Mouse (Mus musculus): ENCODE data around the gene Gm14862.
"Not testable (repeated sequence)": the region's sequence is repeated elsewhere in the genome, so short reads cannot be mapped to it uniquely, and the experiment has no call there.

Gm14862 gene

DNA sequence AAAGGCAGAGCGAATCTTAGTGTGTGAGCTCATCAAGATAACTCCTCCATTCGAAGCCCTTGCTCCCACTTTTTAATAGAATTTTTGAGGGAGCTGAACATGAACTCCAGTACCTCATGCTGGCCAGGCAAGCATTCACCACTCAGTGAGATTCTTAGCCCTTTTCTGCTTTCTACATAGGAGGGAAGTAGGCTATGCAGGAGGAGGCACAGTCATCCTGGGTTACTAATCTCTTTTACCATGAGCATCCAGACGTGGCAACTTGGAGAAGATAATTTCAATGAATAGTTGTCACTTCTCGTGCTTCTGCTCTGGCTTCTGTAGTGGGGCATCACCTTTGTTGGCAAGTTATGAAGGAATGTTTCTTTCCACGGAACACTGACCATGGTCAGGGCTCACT lies at the start of gene Gm14862:
TSS of gene Gm14862 (minus strand) at position 134 of the 400 bp plus-strand sequence.
- DNase-seq = no peak

DNA sequence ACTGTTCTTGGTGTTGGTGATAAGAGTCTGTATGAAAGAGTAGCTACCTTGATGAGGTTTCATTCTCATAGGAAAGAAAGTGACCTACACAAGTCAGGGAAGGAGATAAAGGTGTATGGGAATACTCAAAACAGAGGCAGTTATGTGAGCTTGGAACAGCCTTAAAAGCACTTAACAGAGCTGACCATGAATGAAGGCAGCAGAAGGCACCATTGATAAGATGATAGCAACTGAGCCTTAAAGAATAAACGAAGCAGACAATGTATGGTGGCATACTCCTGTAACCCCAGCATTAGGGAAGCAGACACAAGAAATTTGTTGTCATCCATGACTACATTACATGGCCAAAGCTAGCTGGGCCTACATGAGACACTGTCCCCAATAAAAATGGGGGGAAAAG lies 46.8 kb upstream of the Gm14862 start:
- no peak for DNase-seq

DNA sequence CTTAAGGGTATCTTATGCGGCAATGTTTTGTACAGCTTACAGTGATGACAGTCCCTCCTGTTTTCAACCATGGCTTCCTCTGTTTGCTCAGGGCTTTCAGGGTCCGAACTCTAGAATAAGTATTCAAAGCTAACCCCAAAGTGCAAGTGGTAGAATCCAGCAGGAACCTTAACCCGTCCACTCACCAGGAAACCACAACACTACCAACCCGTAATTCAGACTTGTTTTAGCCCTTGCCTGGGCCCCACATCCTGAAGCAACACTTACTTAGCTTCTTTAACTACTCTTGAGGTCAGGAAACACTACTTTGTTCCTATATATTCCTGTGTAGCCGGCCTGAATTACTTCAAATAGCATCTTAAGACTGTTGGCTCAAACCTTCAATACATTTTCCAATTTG lies 46.1 kb upstream of the Gm14862 start:
- DNase-seq = no peak

DNA sequence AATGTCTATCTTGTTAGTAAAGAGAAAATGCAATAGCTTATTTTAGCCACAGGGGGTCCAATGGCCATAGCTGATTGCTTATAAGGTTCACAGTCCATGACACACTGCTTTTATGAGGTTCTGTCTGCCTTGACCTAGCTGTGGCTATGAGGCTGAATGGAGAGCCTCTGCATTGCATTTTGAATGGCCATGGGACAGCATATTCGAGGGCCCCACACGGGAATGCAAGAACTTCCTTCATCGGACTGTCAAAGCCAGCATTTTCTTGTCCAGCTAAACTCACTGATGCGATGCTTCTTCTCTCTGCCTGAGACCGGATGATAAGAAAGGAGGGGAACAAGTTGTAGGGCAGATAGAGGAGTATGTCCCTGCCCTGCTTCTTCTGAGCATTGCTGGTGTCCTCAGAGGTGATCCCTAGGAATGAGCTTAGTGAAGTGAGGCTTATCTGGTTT lies 41.7 kb upstream of the Gm14862 start:
- DNase-seq = no peak

DNA sequence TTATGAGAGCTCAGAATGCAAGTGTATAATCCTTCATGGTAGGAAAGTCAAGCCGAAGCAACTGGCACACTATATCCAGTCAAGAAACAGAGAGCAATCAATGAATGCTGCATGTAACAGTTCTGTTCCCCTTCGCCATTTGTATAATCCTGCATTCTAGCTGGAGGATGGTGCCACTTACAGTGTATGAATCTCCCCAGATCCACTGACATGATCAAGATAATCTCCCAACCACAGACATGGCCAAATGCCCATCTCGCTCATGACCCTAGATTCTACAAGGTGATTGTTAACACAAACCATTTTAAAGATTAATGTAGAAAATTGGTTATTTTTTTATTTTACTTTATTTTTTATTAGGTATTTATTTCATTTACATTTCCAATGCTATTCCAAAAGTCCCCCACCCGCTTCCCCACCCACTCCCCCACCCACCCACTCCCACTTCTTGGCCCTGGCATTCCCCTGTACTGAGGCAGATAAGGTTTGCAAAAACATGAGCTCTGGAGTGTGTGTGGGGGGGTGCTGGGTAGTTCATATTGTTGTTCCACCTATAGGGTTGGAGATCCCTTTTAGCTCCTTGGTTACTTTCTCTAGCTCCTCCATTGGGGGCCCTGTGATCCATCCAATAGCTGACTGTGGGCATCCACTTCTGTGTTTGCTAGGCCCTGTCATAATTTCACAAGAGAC lies 36.6 kb upstream of the Gm14862 start:
- not testable (repeated sequence) for DNase-seq

DNA sequence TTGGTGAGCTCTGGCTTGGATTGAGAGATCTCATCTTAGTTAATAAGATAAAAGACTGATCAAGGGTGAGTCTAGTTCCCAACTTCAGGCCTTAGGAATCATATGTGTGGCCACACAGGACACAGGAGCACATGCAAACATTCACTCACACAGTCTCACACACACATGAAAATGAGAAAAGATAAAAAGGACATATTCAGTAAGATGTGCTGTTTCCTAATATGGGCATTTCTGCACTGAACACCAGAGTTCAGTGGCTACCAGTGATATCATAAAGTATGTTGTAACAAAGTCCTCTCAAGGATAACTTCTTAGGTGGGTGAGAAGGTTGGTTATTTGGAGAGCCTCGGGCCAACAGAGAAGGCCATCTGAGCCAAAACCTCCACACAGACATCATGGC lies 26.8 kb upstream of the Gm14862 start, which contains the start of gene H2al1m:
TSS of gene H2al1m (plus strand) at position 301 of the 400 bp plus-strand sequence.
- DNase-seq = not testable (repeated sequence)

DNA sequence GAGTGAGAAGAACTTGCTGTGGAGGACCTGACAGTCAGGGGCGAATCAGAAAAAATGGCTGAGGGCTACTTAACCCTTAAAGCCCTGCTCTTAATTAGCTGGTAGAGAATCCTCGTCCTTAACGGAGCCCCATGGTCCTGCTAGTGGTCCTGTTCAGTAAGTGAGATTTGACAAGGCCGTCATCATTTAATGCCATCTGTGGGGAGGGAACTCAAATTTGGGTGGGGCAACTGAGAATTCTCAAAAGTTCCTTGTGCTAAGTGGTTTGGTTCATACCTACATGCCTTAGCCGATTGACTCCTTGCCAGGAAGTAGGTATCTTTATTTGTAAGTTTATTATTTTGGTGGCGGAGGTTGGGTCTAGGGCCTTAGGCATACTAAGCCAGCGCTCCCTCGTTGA lies 17.6 kb upstream of the Gm14862 start:
- DNase-seq = no peak

DNA sequence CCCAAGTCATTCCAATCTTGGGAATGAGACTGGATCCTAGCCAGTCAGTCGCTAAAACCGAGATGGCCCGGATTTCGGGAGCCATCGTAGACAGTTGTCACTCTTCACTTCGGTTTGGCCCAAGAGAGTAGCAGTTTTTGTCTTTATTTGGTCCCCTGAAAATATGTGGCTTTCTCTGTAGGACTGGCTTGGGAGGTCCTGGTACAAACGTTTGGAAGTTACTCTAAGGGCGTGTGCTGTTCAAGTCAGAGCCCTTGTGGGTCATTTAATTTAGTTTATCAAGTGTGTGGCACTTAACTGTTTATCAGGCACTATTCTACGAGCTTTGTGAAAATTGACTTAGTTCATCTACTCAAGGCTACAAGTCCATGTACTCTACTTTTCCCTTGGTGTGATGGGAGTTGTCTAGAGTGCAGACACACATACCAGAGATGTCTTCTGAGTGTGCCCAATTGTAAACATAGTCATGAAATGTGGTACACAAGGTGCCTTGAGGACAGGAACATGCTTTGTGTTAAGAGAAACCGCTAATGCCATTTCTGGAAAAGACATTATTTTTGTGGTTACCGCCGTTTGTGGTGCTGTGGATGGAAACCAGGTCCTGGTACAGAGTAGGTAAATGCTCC lies 16.8 kb upstream of the Gm14862 start:
- DNase-seq = no peak

DNA sequence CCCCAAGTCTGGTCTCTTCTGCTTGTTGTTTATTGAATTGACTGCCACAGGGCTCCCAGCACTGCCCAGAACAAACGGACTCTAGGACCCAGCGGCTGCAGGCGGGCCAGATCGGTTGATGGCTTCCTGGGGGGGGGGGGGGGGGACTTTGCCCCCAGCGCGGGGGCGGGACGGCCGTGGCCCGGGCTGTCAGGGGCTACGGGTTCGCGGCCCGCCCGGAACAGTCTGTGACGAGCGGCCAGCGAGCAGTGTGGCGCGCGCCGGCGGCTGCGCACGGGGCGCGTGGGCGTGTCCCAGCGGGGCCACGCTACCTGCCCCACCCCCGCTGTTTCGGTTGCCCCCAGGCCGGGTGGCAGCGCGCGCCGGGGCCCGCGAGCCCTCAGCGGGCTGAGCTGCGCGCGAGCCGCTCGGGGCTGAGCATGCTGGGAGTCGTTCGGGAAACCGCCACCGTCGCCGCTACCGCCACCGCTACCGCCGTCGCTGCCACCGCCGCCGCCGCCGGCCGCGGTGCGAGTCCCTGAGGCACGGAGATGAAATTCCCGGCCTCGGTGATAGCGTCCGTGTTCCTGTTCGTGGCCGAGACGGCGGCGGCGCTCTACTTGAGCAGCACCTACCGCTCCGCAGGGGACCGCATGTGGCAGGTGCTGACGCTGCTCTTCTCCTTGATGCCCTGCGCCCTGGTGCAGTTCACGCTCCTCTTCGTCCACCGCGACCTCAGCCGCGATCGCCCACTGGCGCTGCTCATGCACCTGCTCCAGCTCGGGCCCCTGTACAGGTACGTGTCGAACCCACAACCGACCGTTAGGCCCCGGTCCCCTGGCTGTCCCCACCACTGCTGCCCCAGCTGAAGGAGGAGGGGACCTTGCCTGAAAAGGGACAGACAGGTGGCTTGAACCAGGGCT lies 16.0 kb upstream of the Gm14862 start, which contains the start of gene Xk:
TSS of gene Xk (plus strand) at position 297 of the 902 bp plus-strand sequence.
- peak; percentile 58 for DNase-seq

DNA sequence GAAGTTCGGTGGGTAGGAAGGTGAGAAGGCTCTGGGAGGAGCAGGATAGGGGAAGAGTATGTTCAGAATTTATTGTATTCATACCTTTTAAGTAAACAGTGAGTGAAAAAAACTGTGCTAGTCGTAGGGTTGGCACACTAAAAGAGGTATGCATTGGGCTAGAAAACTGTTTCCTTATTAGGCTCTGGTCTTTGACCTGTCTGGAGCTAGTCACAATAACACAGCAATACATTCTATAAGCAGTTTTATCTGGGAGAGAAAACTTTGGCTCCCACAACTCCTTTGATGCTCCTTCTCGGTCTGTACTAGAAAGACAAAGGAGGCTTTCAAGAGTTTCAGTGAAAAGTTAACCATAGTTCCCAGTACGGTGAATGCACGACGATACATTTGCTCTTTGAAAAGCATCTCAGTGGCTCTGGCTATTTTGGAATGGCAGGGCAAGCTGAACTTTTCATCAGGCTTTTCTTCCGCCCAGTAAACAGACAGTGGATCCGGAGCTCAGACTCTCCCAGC lies 15.3 kb upstream of the Gm14862 start:
- no peak for DNase-seq

DNA sequence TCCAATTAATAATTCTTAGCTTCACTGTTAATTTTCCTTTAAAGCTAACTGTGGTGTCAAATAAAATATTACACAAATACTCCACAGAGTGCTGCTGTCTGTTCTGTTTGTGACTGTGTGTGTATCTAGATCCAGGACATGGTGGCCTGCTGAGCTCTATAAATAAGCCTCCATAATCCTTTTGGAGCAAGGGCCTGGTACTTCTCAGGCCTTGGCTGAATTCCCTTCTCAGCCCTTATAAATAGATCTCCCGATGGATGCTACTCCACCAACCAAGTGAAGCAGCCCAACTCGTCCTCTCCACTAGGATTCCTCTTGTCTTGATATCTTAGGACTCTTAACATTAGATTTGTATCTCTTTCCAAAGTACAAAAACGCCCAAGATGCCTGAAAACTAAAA lies 14.4 kb upstream of the Gm14862 start:
- no peak for DNase-seq

DNA sequence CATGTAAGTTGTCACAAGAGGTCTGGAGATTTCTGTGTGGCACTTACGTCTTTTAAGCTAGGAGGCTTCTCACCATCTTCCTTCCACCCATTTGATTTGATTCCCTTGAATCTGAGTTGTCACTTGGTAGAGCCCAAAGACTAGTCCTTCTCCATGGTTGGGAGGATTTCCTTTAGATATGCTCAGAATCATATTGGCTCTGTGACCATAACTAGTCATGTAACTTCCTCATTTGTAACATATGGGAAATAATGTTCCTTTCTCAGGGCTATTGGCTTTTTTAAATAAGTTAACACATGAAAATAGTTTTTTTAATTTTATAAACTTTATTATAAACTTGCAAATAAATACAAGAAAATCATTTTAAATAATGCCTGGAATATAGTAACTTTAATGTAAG lies 2.6 kb upstream of the Gm14862 start:
- DNase-seq = no peak

DNA sequence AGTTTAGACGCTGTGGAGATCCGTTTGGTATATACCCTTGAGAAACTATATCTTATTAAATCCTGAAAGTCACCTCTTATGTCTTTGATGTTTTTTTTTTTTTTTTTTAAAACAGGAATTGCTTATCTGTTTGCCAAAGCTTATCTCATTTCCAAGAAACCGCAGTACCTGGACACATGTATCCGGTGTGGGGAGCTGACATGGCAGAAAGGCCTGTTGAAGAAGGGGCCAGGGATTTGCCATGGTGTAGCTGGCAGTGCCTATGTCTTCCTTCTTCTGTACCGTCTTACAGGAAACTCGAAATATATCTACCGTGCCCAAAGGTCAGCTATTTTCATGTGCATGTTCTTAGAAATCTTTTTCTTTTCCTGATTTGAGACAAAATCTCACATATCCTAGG lies 1.1 kb upstream of the Gm14862 start:
- DNase-seq = no peak

DNA sequence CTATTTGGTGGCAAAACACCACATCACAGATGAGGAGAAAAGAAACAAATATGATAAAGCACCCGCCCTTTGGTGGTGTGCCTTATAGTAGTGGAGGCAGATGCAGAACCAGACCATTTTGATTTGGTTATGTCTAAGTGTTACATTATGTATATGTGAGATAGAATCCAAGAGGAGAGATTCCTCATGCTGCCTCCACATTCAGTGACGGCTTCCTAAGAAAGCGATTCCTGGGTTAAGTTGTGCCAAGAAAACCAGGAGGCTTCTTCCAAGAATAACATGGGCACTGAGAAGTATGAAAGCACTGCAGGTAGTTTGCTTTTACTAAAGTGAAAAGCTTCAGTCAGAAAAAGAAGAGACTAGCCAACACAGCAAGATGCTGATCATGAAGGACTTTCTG lies 1.8 kb downstream of the Gm14862 start:
- DNase-seq = no peak

DNA sequence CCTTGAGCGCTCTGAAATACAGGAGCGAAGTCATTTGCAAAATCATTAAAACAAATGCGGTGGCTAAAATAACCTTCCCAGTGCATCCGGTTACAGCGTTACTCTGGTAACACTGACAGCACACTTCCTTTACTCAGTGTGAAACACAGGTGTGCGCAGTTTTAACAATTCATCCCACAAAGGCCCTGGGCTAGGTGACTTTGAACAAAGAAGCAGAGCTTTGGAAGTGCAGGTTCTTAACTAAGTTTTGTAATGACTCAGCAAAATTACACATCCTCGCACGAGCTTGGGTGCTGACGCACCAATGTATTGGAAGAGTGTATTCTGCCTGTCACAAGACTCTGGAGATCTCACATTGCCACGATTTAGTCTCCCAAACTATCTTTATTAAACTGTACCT lies 2.7 kb downstream of the Gm14862 start:
- DNase-seq = no peak

DNA sequence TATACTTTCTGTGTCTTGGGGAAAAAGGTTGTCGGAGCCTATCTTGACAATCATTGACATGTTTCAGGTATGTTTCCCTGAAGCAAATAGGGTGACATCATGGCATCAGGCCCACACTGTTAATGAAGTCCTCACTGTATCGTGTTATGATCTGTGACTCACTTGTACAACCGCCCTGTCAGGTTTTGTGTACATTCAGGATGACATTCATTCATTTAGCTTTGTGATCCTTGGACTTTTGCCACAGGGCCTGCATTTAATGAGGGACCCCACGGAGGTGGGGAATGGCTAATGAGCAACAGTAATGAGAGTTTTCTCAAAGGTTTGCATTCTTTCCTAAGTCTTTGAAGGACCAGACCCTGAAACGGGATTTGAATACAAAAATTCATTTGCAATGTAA lies 7.8 kb downstream of the Gm14862 start:
- DNase-seq = no peak

DNA sequence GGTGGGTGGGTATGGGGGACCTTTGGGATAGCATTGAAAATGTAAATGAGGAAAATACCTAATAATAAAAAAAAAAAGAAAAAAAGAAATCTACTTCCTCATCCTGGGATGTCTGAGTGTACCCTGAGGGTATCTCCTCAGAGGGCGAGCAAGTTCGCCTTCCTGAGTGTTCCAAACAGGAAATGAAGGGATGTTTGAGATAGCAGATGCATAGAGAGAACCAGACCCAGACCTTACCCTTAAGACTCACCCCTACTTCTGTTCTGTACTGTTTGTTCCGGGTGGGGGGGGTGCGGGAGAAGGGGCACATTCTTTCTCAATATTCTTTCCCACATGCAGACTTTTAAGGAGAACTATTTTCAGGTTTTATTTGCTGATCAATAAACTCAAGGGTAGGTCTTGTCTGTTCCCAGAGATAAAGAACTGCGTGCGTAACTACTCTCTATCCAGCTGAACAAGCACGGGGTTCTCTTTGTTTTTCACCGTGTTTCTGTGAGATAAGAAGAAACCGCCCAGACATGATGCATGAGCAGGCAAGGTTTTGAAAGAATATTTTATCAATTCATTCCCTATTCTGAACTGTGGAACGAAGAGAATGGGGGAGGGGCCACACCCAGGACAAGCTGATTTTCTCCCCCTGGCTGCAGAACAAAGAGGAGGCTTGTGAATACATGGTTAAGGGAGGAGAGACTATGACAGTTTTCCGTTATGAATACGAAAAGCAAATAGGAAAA lies 11.9 kb downstream of the Gm14862 start:
- no peak for DNase-seq

DNA sequence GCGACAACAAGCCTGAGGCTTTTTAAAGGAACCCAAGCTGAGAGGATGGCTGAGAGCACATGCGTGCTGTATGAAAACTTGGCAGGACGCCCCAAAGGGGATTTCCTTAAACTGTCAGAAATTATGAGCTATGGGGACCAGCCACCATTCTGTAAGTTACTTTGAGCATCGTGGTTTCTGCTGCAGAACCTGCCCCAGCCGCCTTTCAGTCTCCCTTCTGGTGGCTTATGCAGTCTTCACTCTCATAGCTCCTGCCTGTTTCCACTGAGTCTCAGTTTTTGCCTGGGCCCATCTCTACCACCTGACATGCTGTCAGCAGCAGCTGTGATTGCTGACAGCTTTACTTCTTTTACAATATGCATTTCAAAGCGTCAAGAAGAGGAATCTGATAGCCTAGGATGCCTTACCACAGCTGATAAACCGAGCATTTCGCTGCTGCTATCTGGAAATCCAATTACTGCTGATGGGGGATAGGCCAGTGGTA lies 13.3 kb downstream of the Gm14862 start:
- DNase-seq = no peak

DNA sequence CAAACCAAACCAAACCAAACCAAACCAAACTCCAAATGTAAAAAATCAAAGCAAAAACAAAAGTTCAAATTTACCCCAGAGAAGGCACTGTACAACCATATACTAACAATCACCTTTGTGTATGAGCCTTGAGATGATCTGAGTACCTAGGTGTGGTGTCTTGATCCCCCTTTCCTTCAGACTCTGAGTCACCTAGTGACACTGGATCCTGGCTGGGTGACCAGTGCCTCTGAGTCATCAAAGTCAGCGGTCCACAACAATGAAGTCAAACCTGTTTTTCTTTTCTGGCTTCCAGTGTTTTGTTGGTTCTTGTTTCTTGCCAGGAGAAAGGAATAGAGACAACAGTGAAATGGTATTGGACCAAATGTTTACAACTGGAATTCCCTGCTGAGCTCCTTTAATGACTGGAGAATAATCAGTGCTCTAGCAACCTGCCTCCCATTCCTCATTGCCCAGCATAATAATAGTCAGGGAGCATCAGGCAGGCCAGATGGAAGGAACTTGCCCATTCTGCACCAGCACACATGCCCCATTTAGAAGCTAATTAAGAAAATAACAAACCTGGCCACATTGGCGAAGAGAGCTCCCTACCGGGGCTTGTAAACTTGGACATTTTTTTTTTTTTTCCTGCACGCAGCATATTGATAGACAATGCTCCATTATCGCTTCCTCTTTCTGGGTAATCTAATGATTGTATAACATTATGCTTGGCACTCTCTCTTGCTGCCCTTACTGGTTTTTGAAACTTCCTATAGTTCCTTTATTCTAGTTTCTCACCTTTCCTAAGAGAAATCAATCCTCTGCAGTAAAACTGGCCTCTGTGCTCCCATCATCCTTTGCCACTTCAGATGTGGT lies 15.7 kb downstream of the Gm14862 start:
- no peak for DNase-seq

DNA sequence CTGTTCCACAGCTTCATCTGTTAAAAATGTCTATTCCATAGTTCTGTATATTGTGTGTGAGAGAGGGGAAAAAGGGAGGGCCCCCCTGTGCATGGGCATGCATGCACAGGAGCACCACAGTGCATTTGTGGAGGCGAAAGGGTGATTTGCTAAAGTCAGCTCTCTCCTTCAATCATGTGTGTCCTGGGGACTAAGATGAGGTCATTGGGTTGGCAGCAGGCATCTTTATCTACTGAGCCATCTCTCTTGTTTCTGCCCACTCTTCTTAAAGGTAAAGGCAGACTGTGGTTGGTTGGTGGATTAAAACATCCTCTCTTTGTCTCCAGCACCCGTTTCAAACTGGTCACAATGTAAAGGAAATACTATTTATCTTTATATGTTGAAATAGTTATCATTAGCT lies 29.6 kb downstream of the Gm14862 start:
- DNase-seq = no peak

All from lung, postnatal 36 days (tissue).